Mouse (Mus musculus) embryonic facial prominence, embryonic 10.5 days (tissue): ENCODE measurements around the gene Qser1. TPM values are rescaled to one million over a fixed set of nuclear protein-coding genes. Genes with fewer than 3 reads are reported as not detected.

Source experiments
- DNase-seq: peaks from one replicate; pipeline ENCODE4 v3.0.0-alpha.2; 2017; ENCODE audit warnings: low spot score
- H3K27ac ChIP-seq: fragments of 300-500 bp; sonication (generic); replicated peaks from 2 replicates; pipeline ENCODE4 v1.5.1; 2016; ENCODE audit warnings: mild to moderate bottlenecking
- H3K27me3 ChIP-seq: fragments of 300-500 bp; sonication (generic); replicated peaks from 2 replicates; pipeline ENCODE4 v1.6.1; 2016; ENCODE audit warnings: low read depth, mild to moderate bottlenecking; ENCODE audit not compliant: poor library complexity, severe bottlenecking
- H3K36me3 ChIP-seq: fragments of 300-500 bp; sonication (generic); replicated peaks from 2 replicates; pipeline ENCODE4 v1.6.1; 2016; ENCODE audit warnings: mild to moderate bottlenecking, moderate library complexity
- H3K4me1 ChIP-seq: fragments of 300-500 bp; sonication (generic); 2 replicates; pipeline ENCODE4 v1.6.1; 2016
- H3K4me3 ChIP-seq: fragments of 300-500 bp; sonication (generic); 2 replicates; pipeline ENCODE4 v1.5.1; 2016; ENCODE audit warnings: mild to moderate bottlenecking, moderate library complexity
- H3K9me3 ChIP-seq: fragments of 300-500 bp; sonication (generic); 2 replicates; pipeline ENCODE4 v1.6.1; 2016; ENCODE audit warnings: mild to moderate bottlenecking
- WGBS: fragments of 180-500 bp; shearing (Covaris S2); methylation state at CpG from one replicate; pipeline ENCODE4 v1.1.7; 2016; 5-methylcytosine and 5-hydroxymethylcytosine counted together
- polyA plus RNA-seq: library from polyadenylated mRNA; unstranded; fragments of >200 nt; fragmentation: Nextera tagmentation; extraction: Ambion mirVana; gene quantifications from 2 replicates; pipeline ENCODE4 v1.2.1, GENCODE M21; 2016

Qser1 gene
- polyA plus RNA-seq, 1 experiment from 2014 or later = 12.2 TPM

- H3K27ac ChIP-seq = peak overlapping the region; percentile 100
- H3K36me3 ChIP-seq = no peaks in the 10 kb centered on the region
- WGBS = under 1% methylated on average over 33 of the region's 33 CpGs
Observed at GRCm38 (mm10) chr2:104815561-104816370, 794 bp downstream of the Qser1 start.

DNA sequence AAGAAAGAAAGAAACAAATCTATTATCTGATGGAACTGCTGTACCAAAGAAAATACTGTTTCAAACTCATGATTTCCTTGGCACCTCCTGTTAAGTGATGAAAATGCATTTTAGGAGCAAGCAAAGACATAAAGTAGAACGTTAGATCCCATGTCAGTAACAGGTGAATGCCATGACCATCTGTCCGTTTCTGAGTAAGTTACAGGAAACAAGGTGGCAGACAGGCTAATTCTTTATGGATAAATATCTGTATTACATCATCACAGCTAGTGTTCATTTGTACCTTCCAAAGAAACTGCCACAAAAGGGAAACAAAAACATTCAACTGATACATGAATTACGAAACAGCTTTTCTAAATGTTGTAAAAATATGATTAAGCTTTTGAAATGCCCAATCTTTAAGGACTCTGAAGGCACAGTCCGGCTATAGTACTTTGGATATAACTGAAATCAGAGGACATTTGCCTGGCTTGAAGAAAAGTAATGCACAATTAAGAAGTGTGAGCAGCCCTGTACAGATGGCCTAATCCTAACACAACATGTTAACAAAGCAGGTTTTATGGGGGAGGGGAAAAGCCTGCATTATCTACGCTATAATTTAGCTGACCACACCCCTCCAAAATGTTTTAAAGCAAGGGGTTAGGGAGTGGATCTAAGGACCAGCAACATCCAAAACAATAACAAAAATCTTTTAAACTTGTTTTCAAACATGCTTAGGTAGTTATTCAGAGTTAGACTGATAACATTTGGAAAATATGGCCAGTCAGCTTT is 2.2 kb downstream of the Qser1 start:
- no peaks in the 10 kb centered on the region for H3K9me3 ChIP-seq
- peak overlapping the region; percentile 99 for H3K4me3 ChIP-seq
- H3K27ac ChIP-seq = no peak overlapping the region
- DNase-seq = no peak
- H3K36me3 ChIP-seq = peaks cover 14% of the 10 kb centered on the region
- WGBS = 71% methylated on average over 5 of the region's 5 CpGs
- peaks cover 25% of the 10 kb centered on the region for H3K4me1 ChIP-seq
- H3K27me3 ChIP-seq = no peaks in the 10 kb centered on the region

More at GRCm38 (mm10) chr2:104815561-104816370, 794 bp downstream of the Qser1 start:
- Histone ChIP-seq H3K4me1 (peaks cover 25% of the 10 kb centered on the region), H3K9me3 (no peaks in the 10 kb centered on the region), H3K27me3 (no peaks in the 10 kb centered on the region), H3K4me3 (peak overlapping the region; percentile 99)
- DNase-seq = peak; percentile 71

DNA sequence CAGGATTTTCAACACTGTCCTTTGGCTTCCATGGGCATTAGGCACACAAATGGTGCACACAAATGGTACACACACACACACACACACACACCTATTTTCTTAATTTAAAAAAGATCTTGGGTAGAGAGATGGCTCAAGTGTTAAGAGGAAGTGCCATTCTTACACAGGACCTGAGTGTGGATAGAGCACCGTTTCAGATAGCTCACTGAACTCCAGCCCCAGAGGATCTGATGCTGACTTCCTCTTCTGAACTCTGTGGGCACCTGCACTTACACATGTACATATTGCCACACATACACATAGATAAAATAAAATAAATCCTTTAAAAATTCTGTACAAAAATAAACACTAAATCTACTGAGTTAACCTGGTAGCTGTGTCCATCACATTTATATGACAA is 11.1 kb downstream of the Qser1 start:
- Histone ChIP-seq H3K27ac (no peak overlapping the region), H3K9me3 (no peaks in the 10 kb centered on the region), H3K4me3 (no peak overlapping the region), H3K27me3 (no peaks in the 10 kb centered on the region), H3K4me1 (no peaks in the 10 kb centered on the region), H3K36me3 (peaks cover 52% of the 10 kb centered on the region)
- 94% methylated on average over 1 of the region's 1 CpGs for WGBS
- DNase-seq = no peak

GRCm38 (mm10) chr2:104774763-104775162 is 41.8 kb downstream of the Qser1 start:
- Histone ChIP-seq H3K27ac (no peak overlapping the region), H3K9me3 (no peaks in the 10 kb centered on the region), H3K4me3 (no peak overlapping the region), H3K27me3 (no peaks in the 10 kb centered on the region), H3K4me1 (no peaks in the 10 kb centered on the region), H3K36me3 (peaks cover 95% of the 10 kb centered on the region)
- DNase-seq = no peak
- WGBS = 88% methylated on average over 1 of the region's 1 CpGs

- DNase-seq = no peak
- peaks cover 98% of the 10 kb centered on the region for H3K36me3 ChIP-seq
- 98% methylated on average over 1 of the region's 1 CpGs for WGBS
Observed at GRCm38 (mm10) chr2:104768697-104769096, 47.9 kb downstream of the Qser1 start.

DNA sequence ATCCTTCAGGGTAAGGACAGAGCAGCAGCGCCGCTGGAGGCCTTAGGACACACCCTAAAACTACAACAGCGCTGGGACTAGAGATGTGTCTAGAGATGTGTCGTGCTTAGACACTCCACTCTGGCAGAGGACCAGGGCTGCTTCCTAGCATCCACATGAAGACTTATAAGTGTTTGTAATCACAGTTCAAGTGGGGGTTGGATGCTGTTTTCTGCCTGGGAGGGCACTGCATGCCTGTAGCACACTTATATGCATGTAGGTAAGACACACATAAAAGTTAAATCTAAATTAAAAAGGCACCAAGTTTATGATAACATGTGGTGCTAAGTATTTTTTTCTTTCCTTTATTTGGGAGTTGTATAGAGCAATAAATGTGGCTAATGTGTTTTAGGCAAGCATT is 52.5 kb downstream of the Qser1 start:
- peaks cover 94% of the 10 kb centered on the region for H3K36me3 ChIP-seq
- no peaks in the 10 kb centered on the region for H3K27me3 ChIP-seq
- H3K4me1 ChIP-seq = no peaks in the 10 kb centered on the region
- H3K27ac ChIP-seq = no peak overlapping the region
- WGBS = 94% methylated on average over 4 of the region's 4 CpGs
- no peak overlapping the region for H3K4me3 ChIP-seq
- H3K9me3 ChIP-seq = no peaks in the 10 kb centered on the region
- no peak for DNase-seq

More at GRCm38 (mm10) chr2:104768697-104769096, 47.9 kb downstream of the Qser1 start:
- Histone ChIP-seq H3K27me3 (no peaks in the 10 kb centered on the region), H3K4me3 (no peak overlapping the region), H3K27ac (no peak overlapping the region), H3K4me1 (no peaks in the 10 kb centered on the region), H3K9me3 (no peaks in the 10 kb centered on the region)

DNA sequence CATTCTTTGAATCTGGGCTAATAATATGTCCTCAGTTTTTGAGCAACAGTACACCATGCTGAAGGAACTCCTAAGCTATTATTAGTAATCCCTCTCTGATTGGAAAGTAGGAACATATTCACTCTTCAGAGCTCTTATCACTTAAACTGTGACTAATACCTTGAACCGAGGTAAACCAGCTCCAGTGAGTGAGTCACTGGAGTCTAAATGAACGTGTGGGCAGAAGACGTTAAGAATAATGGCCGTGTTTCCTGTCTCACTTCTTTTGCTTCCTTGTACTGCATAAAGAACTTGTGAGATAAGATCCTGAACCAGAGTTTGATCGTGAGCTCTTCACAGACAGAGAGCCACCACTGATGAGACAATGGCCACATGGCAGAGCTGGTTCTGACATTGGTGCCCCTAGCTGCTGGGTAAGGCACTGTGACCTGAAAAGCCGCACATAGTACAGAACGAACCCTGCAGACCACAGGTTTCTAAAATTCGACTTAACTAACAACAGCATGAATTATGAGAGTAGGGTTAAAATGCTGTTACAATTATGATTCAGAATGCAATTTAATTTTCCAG is 53.3 kb downstream of the Qser1 start:
- no peak overlapping the region for H3K27ac ChIP-seq
- no peaks in the 10 kb centered on the region for H3K4me1 ChIP-seq
- H3K36me3 ChIP-seq = peaks cover 93% of the 10 kb centered on the region
- DNase-seq = no peak
- no peak overlapping the region for H3K4me3 ChIP-seq
- H3K27me3 ChIP-seq = no peaks in the 10 kb centered on the region
- WGBS = 83% methylated on average over 8 of the region's 8 CpGs
- H3K9me3 ChIP-seq = no peaks in the 10 kb centered on the region

DNA sequence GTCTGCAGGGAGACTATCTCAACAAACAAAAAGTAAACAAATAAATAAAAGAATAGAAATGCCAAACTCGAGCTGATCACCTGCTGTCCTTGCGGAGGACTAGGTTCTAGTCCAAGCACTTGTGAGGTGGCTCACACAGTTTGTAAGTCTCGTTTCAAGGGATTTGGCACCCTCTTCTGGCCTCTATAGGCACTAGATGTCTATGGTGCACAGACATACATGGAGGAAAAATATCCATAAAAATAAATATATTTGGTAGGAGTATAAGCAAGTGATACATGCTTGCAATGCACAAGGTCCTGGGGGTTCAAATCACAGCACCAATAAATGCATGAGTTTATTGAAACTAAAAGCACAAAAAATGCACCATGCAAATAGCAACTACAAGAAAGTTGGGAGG is 65.9 kb downstream of the Qser1 start:
- no peaks in the 10 kb centered on the region for H3K9me3 ChIP-seq
- DNase-seq = no peak
- no peak overlapping the region for H3K4me3 ChIP-seq
- no peak overlapping the region for H3K27ac ChIP-seq
- H3K4me1 ChIP-seq = no peaks in the 10 kb centered on the region
- no peaks in the 10 kb centered on the region for H3K27me3 ChIP-seq
- 63% methylated on average over 3 of the region's 3 CpGs for WGBS
- H3K36me3 ChIP-seq = peaks cover 17% of the 10 kb centered on the region

DNA sequence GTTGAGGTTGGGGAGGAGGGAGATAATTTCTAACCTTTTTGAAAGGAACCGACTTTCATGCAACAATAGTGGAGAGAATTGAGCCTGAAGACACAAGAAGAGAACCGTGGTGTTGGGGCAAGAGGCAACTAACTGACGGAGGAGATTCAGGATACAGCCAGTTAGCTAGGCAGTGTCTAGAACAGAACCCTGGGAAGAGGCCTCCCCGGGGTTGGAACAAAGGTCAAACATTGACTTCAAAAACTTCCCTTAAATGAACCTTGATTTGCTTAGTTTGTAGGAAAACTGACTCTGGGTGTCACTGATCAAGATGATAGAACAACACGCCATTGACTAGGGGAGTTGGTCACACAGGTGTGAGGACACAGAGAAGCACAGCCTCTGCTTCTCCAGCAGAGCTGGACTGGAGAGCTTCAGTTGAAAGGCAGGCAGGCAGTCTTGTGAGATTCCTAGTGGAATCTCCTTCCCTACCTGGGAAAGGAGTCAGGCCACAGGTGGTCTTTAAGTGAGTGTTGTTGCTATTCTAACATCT is 67.8 kb downstream of the Qser1 start:
- peaks cover 9% of the 10 kb centered on the region for H3K27me3 ChIP-seq
- H3K27ac ChIP-seq = no peak overlapping the region
- H3K9me3 ChIP-seq = no peaks in the 10 kb centered on the region
- no peak for DNase-seq
- WGBS = 79% methylated on average over 5 of the region's 5 CpGs
- no peak overlapping the region for H3K4me3 ChIP-seq
- H3K4me1 ChIP-seq = no peaks in the 10 kb centered on the region
- peaks cover 7% of the 10 kb centered on the region for H3K36me3 ChIP-seq

DNA sequence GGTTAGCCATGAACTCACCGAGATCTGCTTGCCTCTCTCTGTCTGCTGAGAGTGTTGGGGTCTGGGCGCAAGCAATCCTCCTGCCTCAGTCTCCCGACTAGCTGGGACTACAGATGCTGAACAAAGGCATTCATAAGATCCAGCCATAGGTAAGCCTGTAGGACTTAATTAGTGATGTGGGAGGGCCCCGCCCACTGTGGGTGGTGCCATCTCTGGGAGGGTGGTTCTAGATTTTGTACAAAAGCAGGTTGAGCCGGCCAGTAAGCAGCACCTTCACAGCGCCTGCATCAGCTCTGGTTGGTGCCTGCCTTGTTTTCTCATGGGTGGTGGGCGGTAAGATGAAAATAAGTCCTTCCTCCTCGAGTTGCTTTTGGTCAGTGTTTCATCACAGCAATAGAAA is 70.3 kb downstream of the Qser1 start:
- no peak overlapping the region for H3K27ac ChIP-seq
- WGBS = 60% methylated on average over 8 of the region's 8 CpGs
- H3K36me3 ChIP-seq = no peaks in the 10 kb centered on the region
- H3K27me3 ChIP-seq = peaks cover 32% of the 10 kb centered on the region
- no peak overlapping the region for H3K4me3 ChIP-seq
- DNase-seq = no peak
- H3K4me1 ChIP-seq = peaks cover 20% of the 10 kb centered on the region
- no peaks in the 10 kb centered on the region for H3K9me3 ChIP-seq

DNA sequence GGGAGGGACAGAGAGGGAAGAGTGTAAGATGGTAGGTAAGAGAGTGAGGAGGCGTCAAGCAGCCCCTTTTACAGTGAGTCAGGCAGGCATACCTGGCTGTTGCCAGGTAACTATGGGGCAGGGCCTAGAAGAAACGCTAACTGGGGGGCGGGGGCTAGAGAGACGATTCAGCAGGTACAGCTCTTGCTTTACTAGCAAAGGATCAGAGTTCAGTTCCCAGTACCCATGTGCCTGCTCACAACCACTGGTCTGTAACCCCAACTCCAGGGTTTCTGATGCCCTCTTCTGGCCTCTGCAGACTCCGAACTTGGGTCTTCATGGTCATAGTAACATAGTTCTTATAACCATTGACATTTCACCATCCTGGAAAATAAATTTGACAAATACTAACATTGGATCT is 72.6 kb downstream of the Qser1 start:
- DNase-seq = no peak
- Histone ChIP-seq H3K9me3 (no peaks in the 10 kb centered on the region), H3K36me3 (no peaks in the 10 kb centered on the region), H3K4me3 (no peak overlapping the region), H3K27ac (no peak overlapping the region), H3K4me1 (peaks cover 24% of the 10 kb centered on the region), H3K27me3 (peaks cover 49% of the 10 kb centered on the region)
- 47% methylated on average over 5 of the region's 5 CpGs for WGBS

DNA sequence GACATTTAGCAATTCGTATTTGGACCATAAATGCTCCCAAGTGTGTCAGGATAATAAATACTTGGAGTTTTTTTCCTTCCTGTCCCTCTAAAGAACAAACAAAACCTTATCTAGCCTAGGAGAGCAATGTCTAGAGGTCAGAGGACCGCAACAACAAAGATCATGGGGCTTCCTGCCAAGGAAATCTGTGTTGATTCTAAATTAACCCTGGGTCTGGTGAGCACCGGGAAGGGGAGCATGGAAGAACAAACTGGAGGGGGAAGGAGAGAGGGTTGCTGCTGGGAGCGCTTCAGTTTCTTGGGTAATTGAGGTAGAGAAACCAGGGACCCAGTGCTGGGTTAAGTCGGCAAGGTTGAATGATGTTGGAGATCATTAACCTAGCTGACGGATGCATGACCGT is 73.4 kb downstream of the Qser1 start:
- H3K4me1 ChIP-seq = peaks cover 24% of the 10 kb centered on the region
- no peaks in the 10 kb centered on the region for H3K36me3 ChIP-seq
- no peak overlapping the region for H3K27ac ChIP-seq
- peaks cover 49% of the 10 kb centered on the region for H3K27me3 ChIP-seq
- DNase-seq = no peak
- WGBS = 11% methylated on average over 7 of the region's 7 CpGs
- no peaks in the 10 kb centered on the region for H3K9me3 ChIP-seq
- H3K4me3 ChIP-seq = peak overlapping the region; percentile 81
